Mouse (Mus musculus) small intestine, adult 2 months (tissue): ENCODE data around the gene Zfp128. TPM values are rescaled to one million over a fixed set of nuclear protein-coding genes. Genes with fewer than 3 reads are reported as not detected.
"Not testable (repeated sequence)": the region's sequence is repeated elsewhere in the genome, so short reads cannot be mapped to it uniquely, and the experiment has no call there.

Experiments
- H3K27ac ChIP-seq: fragments of 200-500 bp; 2 replicates; pipeline ENCODE4 v1.5.1; 2012; ENCODE audit warnings: low read depth, low read length, control low read depth, inconsistent platforms; ENCODE audit not compliant: insufficient read depth
- H3K27me3 ChIP-seq: fragments of 200-500 bp; 2 replicates; pipeline ENCODE4 v1.6.1; 2012; ENCODE audit warnings: mild to moderate bottlenecking, moderate library complexity, low read length, inconsistent platforms; ENCODE audit not compliant: control insufficient read depth, insufficient read depth
- H3K36me3 ChIP-seq: fragments of 200-500 bp; 2 replicates; pipeline ENCODE4 v1.6.1; 2012; ENCODE audit warnings: mild to moderate bottlenecking, low read length, control low read depth, inconsistent platforms; ENCODE audit not compliant: control insufficient read depth, insufficient read depth
- H3K4me1 ChIP-seq: fragments of 200-500 bp; 2 replicates; pipeline ENCODE4 v1.6.1; 2012; ENCODE audit warnings: low read length, inconsistent platforms, mixed read lengths; ENCODE audit not compliant: control insufficient read depth, insufficient read depth, insufficient read length
- H3K4me3 ChIP-seq: fragments of 200-500 bp; 2 replicates; pipeline ENCODE4 v1.5.1; 2012; ENCODE audit warnings: low read depth, mild to moderate bottlenecking, control low read depth, inconsistent platforms, low read length, moderate library complexity
- CTCF ChIP-seq: fragments of 200-500 bp; IDR thresholded peaks from 2 replicates; pipeline ENCODE4 v1.5.1; 2012; ENCODE audit warnings: low read depth, mild to moderate bottlenecking, control low read depth, inconsistent platforms, low read length, moderate library complexity, mixed read lengths; ENCODE audit not compliant: insufficient replicate concordance, insufficient read length; ENCODE audit errors: extremely low read depth
- POLR2A ChIP-seq: fragments of 200-500 bp; IDR thresholded peaks from 2 replicates; pipeline ENCODE4 v1.6.1; 2012; ENCODE audit warnings: low read depth, mild to moderate bottlenecking, control low read depth, inconsistent platforms, low read length, moderate library complexity
- WGBS: fragments of 180-500 bp; shearing (Covaris S2); methylation state at CpG from one replicate; pipeline ENCODE4 v1.1.7; 2018; 5-methylcytosine and 5-hydroxymethylcytosine counted together
- polyA plus RNA-seq: library from polyadenylated mRNA; depleted of rRNA; stranded (reverse); fragments of >200 nt; gene quantifications from 2 replicates; pipeline ENCODE4 v1.2.3, GENCODE M21; 2012; rRNA removed

The Zfp128 gene
- 0.15 TPM in 2 replicates for polyA plus RNA-seq

- Histone ChIP-seq H3K4me3 (peak within 1 kb of the TSS; percentile 83), H3K27me3 (no peaks in the 10 kb centered on the region), H3K27ac (no peak within 1 kb of the TSS), H3K36me3 (0 out of 2 replicates have a peak, but pooled peaks cover 2% of the 10 kb centered on the region), H3K4me1 (peaks cover 6% of the 10 kb centered on the region)
- no peak for TF ChIP-seq CTCF
- TF ChIP-seq POLR2A, result peak; percentile 27
- 1% methylated on average over 35 of the region's 35 CpGs for WGBS
Measured at GRCm38 (mm10) chr7:12880911-12881660, at the start of gene Zfp128. Zfp128 (plus strand) TSS chr7:12881177.

DNA sequence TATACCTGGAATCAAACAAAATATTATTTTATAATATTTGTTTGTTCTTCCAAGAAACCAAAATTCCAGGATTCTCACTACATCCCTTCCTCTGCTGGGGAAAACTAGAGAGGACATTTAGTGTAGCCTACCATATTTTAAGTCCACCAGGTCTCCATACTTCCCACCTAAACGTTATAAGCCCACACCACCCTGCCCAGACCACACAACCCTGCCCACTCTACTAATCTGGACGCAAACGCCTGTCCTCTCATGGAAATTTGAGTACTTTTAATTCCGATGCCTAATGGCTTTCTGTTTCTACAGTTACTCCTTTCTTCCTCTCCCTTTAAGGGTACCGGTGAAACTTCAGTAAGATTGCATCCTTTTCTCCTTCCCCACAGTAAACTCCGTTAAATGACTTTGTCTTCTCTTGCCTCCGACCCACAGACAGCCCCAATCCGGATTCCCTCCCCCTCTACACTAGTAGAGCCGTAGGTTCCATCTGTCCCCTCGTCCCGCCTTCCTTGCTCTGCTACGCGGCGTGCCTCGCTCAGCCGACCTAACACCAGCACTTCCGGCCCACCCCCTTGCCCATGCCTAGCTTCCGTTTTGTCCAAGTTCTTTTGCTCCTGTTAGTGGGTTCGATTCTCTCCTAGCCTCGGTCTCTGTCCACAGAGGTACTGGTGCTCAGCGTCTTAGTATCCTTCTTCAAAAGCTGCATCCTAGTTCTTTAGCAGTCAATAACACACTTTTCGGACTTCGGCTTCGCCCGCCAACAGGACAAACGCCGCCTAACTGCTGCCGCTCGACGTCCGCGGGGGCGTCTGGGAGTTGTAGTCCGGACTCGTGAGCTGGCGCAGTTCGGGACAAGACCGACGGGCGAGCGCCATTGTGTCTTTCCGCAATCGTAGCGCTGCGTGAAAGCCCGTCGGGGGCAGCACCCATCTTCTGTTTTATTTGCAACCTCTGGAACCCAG lies 46.5 kb upstream of the Zfp128 start, which contains the start of gene Zfp110:
Zfp110 (plus strand) TSS at position 600 of the 959 bp plus-strand sequence.
- Histone ChIP-seq H3K4me3 (peak within 1 kb of the TSS; percentile 81), H3K27ac (peak within 1 kb of the TSS; percentile 69), H3K36me3 (peaks cover 18% of the 10 kb centered on the region), H3K27me3 (no peaks in the 10 kb centered on the region), H3K4me1 (no peaks in the 10 kb centered on the region)
- 2% methylated on average over 47 of the region's 47 CpGs for WGBS
- TF ChIP-seq POLR2A (peak; percentile 62), CTCF (peak; percentile 12; the same call in 1 of the 2 replicates)

DNA sequence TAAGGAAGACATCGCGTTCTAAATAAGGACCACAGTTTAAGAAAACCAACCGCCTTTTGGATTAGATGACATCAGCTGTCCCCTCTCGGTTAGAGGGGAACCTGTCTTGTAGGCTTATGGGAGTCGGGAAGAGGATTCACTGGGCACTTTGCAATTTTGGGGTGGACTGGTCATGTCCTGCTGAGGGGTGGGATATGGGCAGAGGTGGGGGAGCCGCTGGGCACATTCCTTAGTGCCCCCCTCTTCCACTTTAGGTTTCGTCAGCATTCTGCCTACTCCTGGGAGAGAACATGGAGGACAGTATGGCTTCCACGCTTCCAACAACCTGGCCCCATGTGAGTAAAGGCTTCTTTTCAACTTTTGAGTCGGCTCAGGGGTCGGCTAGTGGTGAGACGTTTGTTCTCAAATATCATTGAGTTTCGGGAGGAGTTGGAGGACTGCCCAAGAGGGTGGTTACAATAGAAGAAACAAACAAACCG lies 45.7 kb upstream of the Zfp128 start:
- TF ChIP-seq CTCF, result no peak
- no peak for TF ChIP-seq POLR2A
- 7% methylated on average over 13 of the region's 13 CpGs for WGBS
- no peaks in the 10 kb centered on the region for H3K27me3 ChIP-seq
- H3K36me3 ChIP-seq, result peaks cover 24% of the 10 kb centered on the region
- H3K4me3 ChIP-seq, result peak overlapping the region; percentile 81
- no peaks in the 10 kb centered on the region for H3K4me1 ChIP-seq
- peak overlapping the region; percentile 60 for H3K27ac ChIP-seq

DNA sequence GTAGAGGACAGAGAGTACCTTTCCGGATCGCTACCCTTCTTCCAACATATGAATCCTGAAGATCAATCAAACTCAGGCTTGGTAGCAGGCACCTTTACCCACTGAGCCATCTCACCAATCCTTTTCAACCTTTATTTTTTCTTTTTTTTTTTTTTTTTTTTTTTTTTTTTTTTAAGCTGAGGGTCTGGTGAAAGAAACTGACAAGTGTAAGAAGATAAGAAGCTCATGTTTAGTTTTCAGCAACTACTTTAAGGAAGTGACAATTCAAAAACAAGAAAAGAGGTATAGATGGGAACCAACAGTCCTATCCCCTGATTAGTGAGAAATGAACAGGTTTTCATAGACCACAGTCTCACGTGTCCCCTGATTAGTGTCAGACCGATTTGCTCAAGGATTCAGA lies 45.2 kb upstream of the Zfp128 start:
- no peaks in the 10 kb centered on the region for H3K4me1 ChIP-seq
- H3K27me3 ChIP-seq, result no peaks in the 10 kb centered on the region
- H3K36me3 ChIP-seq, result peaks cover 26% of the 10 kb centered on the region
- TF ChIP-seq POLR2A (no peak), CTCF (no peak)
- peak overlapping the region; percentile 81 for H3K4me3 ChIP-seq
- 90% methylated on average over 4 of the region's 4 CpGs for WGBS
- H3K27ac ChIP-seq, result no peak overlapping the region

GRCm38 (mm10) chr7:12874301-12874700 lies 6.7 kb upstream of the Zfp128 start:
- Histone ChIP-seq H3K4me1 (no peaks in the 10 kb centered on the region), H3K27me3 (no peaks in the 10 kb centered on the region), H3K36me3 (no peaks in the 10 kb centered on the region), H3K27ac (no peak overlapping the region), H3K4me3 (no peak overlapping the region)
- TF ChIP-seq POLR2A (no peak), CTCF (no peak)
- 9% methylated on average over 3 of the region's 3 CpGs for WGBS

DNA sequence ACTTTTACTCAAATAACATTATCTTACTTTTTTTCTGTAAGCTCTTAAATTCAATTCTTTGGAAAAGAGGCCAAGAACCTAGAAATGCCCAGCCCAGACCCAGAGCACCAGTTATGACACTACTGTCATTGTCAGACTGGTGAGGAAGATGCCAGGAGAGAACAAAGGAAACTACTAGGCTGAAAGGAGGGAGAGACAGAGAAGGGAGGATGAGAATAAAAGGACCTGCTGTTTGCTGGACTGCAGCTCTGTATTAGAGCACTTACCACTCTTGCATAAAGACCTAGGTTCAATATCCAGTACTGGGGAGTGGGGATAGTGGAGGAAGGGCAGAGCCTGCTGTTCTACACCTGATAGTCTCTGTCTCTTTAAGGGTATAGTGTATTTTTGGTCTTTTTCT lies 941 bp upstream of the Zfp128 start:
- H3K4me1 ChIP-seq, result peaks cover 6% of the 10 kb centered on the region
- H3K4me3 ChIP-seq, result no peak overlapping the region
- TF ChIP-seq POLR2A (no peak), CTCF (no peak)
- no peak overlapping the region for H3K27ac ChIP-seq
- H3K27me3 ChIP-seq, result no peaks in the 10 kb centered on the region
- H3K36me3 ChIP-seq, result no peaks in the 10 kb centered on the region

GRCm38 (mm10) chr7:12880497-12880896 lies 480 bp upstream of the Zfp128 start:
- WGBS, result 39% methylated on average over 8 of the region's 8 CpGs
- not testable (repeated sequence) for H3K4me1 ChIP-seq, H3K27me3 ChIP-seq, H3K36me3 ChIP-seq, H3K27ac ChIP-seq
- H3K4me3 ChIP-seq, result peak overlapping the region; percentile 83
